Mouse (Mus musculus) common myeloid progenitor, adult 5-6 weeks (primary cell): ENCODE data around the gene Pglyrp1. TPM values are rescaled to one million over a fixed set of nuclear protein-coding genes. Genes with fewer than 3 reads are reported as not detected.

Experiments used
- ATAC-seq: replicated peaks from 2 replicates; pipeline ENCODE4 v1.8.0; 2016; ENCODE audit warnings: low read depth, mild to moderate bottlenecking, moderate TSS enrichment, inconsistent platforms; ENCODE audit not compliant: poor library complexity, severe bottlenecking
- total RNA-seq: library from RNA; stranded (forward); fragments of 200-1000, 187-1606 nt; gene quantifications from 2 replicates; pipeline ENCODE4 v1.2.3, GENCODE M21; 2017

Pglyrp1 gene
- total RNA-seq, 1 experiment from 2014 or later: 2.2 TPM

DNA sequence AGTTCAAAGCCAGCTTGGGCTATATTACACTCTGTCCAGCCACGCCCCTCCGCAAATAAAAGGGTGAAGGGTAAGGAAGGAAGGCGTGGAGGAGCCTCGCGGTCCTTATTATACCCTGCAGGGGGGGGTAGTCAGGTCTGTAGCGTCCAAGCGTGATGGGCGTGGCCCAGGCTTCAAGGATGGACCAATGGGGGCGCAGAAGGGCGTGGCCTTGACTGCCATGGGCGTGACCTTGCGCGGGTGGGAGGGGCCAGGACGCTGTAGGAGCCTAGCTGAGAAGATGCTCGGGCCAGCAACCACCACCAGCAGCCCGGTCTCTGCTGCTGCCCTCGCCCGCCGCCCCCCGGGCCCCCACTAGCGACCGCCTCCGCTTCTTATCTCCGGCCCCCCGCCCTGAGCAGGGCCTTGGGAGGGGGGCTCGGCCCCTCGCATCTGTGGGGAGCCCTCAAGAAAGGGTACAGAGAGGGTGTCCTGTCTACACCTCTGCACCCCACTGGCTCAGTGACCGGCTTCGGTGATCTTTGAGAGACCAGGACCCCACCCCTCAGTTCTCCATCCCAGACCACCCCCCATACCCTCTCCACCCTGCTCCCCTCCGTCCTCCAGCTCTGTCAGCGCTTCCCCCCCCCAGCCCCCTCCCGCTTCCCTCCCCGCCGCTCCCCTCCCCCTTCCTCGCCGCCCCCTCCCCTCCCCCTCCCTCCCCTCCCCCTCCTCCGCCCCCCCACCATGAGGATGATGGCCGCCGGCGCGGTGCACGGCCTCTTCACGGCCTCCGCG, 54.2 kb downstream of the Pglyrp1 start, which contains the start of gene Nova2:
Gene Nova2 (plus strand): TSS at position 727 of the 777 bp plus-strand sequence.
- peak; percentile 90 for ATAC-seq

DNA sequence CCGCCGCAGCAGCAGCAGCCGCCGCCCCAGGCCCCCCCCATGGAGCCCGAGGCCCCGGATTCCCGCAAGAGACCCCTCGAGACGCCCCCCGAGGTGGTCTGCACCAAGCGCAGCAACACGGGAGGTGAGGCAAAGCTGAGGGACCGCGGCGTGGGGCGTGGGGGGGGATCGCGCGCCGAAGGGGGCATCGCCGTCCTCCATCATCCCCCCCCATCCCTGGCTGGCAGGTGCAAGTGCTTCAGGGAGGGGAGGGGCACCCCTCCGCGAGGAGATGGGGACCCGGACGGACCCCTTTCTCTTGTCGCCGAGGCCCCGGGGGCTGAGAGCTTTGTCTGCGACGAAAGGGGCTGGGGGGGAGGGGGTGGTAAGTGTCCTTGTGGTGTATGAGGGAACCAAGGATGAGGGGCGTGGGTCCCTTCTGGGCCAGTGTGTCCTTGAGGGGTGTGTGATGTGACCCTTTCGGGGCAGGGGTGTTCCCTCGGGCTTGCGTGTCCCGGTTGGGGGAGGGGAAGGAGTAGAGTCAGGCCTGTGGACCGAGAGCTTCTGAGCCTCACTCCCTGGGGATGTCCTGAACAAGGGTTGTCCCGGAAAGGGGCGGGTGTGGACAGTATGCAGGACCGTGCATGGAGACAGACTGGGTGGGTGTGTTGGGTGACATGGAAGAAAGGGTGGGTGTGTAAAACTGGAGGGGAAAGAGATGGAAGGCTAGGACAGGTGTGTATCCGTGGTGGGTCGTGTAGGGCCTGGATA, 55.1 kb downstream of the Pglyrp1 start:
- no peak for ATAC-seq

DNA sequence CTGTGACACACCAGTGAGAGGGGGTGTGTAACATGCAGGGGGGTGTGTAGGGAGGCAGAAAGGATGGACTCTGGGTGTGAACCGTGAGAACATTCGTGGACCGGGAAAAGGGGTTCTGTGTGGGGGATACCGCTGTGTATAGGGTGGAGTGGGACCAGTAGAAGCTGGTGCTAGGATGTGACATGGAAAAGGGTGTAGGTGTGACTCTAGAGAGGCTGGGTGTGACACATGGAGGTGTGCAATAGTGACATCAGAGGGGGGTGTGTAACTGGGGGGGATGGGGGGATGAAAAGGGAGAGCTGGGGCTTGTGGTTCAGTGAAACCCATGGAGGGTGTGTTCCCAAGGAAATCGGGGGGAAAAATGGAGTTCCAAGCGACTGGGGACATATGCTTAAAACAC, 55.8 kb downstream of the Pglyrp1 start:
- no peak for ATAC-seq

DNA sequence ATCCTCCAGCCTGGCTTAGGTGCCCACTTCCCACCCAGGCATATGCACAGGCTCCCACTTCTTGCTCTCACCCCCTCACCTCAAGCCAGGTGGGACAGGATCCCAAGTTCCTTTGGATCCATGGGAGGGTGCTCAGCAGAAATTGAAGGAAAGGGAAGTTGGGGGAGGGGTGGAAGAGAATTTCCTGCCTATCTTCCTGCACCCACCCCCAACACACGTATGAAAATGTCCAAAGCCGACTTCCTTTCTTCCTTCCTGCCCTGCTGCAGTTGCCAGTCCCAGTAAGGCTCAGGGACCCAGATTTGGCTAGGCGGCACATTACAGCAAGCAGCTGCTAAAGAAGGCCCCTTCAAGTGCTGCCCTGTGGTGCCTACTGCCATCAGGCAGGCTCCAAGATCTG, 56.6 kb downstream of the Pglyrp1 start:
- ATAC-seq: no peak

Other genes with a start within 250 kb of the Pglyrp1 start
- gene Psg21, start 214.6 kb upstream of the Pglyrp1 start, total RNA-seq: not detected in 2 replicates
- gene Psg20, start 185.1 kb upstream of the Pglyrp1 start, total RNA-seq: not detected in 2 replicates
- not detected in 2 replicates for gene Psg22, start 153.2 kb upstream of the Pglyrp1 start, total RNA-seq
- gene Psg19, start 72.8 kb upstream of the Pglyrp1 start, total RNA-seq: not detected in 2 replicates
- gene Psg17, start 49.7 kb upstream of the Pglyrp1 start, total RNA-seq: not detected in 2 replicates
- gene Mill2, start 31.4 kb upstream of the Pglyrp1 start, total RNA-seq: 0.37 and 0.49 TPM in 2 replicates
- gene Ccdc61, start 39.1 kb downstream of the Pglyrp1 start, total RNA-seq: 16.5 and 19.8 TPM in 2 replicates
- gene Nova2, start 54.6 kb downstream of the Pglyrp1 start, total RNA-seq: 0.14 TPM in 1 of 2 replicates, not detected in the other
- gene Nanos2, start 116.1 kb downstream of the Pglyrp1 start, total RNA-seq: not detected in 2 replicates
- 0.64 TPM in 1 of 2 replicates, not detected in the other for gene Mypop, start 119.9 kb downstream of the Pglyrp1 start, total RNA-seq
- gene Irf2bp1, start 132.7 kb downstream of the Pglyrp1 start, total RNA-seq: 13.1 and 14.6 TPM in 2 replicates
- 0.50 TPM in 1 of 2 replicates, not detected in the other for gene Foxa3, start 152.2 kb downstream of the Pglyrp1 start, total RNA-seq
- gene Sympk, start 153.0 kb downstream of the Pglyrp1 start, total RNA-seq: 48.9 and 54.0 TPM in 2 replicates
- gene Rsph6a, start 183.4 kb downstream of the Pglyrp1 start, total RNA-seq: not detected in 2 replicates
- gene Dmwd, start 204.9 kb downstream of the Pglyrp1 start, total RNA-seq: 6.3 and 12.7 TPM in 2 replicates
- gene Dmpk, start 212.5 kb downstream of the Pglyrp1 start, total RNA-seq: 0.32 TPM in 1 of 2 replicates, not detected in the other
- 3.1 and 5.1 TPM in 2 replicates for gene Six5, start 223.3 kb downstream of the Pglyrp1 start, total RNA-seq
- 0.68 and 1.5 TPM in 2 replicates for gene Gm4969, start 247.0 kb downstream of the Pglyrp1 start, total RNA-seq
- gene Fbxo46, start 248.5 kb downstream of the Pglyrp1 start, total RNA-seq: 5.7 and 6.6 TPM in 2 replicates